Mouse (Mus musculus) spleen, adult 12 weeks (tissue): Measurements from ENCODE around the gene Ptprm.

Experiments used
- DNase-seq: peaks from one replicate; pipeline ENCODE4 v3.0.0; 2022; ENCODE audit warnings: low spot score

Gene Ptprm

GRCm38 (mm10) chr17:66981649-66982048 is 372.6 kb downstream of the Ptprm start:
- DNase-seq, result no peak

GRCm38 (mm10) chr17:66979971-66980370 is 374.3 kb downstream of the Ptprm start:
- DNase-seq, result no peak

- no peak for DNase-seq
Measured at GRCm38 (mm10) chr17:66976490-66976889, 377.8 kb downstream of the Ptprm start.

DNA sequence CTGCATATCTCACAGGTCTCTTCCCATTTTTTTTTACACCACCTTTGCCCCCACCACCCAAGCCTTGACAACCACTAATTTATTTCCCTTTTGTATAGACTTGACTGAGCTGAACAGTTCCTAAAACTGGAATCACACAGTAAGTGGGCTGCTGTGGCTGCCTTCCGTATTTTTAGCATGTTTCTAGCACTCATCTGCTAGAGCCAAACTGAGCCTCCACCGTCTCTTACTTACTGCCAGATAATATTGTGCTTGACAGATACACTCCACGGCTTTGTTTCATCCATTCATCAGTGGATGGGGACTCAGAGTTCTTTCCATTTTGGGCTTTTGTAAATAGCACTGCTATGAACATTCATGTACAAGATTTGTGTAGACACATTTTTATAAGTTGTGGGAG is 381.3 kb downstream of the Ptprm start:
- no peak for DNase-seq

GRCm38 (mm10) chr17:66960986-66961385 is 393.3 kb downstream of the Ptprm start:
- no peak for DNase-seq

DNA sequence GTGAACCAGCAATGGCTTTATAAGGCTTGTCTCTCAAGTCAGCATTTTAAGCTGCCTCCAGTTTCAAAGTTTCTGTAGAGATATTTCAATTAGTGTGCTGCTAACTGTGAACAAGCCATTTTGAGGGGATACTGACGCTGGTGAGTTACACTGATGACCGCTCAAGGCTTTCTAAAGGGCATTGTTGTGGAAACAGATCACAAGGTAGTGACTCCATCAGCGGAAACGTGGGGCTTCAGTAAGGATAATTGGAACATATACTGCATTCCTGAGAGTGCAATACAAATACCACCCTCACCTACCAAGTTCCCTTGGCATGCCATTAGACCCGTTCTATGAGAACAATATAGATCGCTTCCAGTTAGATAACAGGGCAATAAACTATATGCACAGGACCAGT is 393.7 kb downstream of the Ptprm start:
- no peak for DNase-seq

GRCm38 (mm10) chr17:66959815-66960214 is 394.4 kb downstream of the Ptprm start:
- no peak for DNase-seq

GRCm38 (mm10) chr17:66958766-66959165 is 395.5 kb downstream of the Ptprm start:
- no peak for DNase-seq

DNA sequence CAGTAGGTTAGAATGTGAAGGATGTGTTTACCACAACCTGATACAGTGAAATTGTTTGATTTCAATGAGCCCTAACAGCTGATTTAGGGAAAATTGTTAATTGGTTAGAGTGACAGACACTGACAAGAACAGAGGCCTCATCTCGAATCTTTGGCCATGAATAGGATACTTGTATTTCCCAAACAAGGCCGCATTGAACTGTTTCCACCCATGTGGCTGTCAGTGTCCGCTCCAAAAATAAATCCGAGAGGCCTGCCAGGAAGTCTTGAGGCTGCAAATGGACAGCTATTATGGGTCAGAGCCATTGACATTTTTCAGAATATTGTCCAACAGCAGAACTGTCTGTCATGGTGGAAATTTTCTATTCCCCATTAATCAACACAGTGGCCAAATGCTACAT is 409.8 kb downstream of the Ptprm start:
- no peak for DNase-seq

- no peak for DNase-seq
Measured at GRCm38 (mm10) chr17:66943539-66943938, 410.7 kb downstream of the Ptprm start.

- no peak for DNase-seq
Measured at GRCm38 (mm10) chr17:66925611-66926010, 428.6 kb downstream of the Ptprm start.

DNA sequence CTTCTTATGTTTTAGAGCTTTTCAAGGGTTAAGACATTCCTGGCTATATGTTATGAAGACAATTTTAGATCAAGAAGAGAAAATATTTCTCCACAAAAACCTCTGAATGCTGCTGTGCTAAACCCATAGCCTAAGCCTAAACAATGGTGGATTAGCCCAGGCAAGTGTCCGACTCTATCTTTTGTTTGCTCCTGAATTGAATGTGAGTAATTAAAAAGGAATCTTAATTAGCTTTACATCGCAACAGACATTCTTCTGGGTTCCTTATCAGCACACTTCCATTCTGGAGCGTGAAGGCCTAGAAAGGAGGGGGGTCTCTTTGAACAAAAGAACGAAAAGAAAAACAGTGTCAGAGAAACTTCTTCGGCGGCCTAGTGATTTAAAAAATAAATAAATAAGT is 439.6 kb downstream of the Ptprm start:
- no peak for DNase-seq

DNA sequence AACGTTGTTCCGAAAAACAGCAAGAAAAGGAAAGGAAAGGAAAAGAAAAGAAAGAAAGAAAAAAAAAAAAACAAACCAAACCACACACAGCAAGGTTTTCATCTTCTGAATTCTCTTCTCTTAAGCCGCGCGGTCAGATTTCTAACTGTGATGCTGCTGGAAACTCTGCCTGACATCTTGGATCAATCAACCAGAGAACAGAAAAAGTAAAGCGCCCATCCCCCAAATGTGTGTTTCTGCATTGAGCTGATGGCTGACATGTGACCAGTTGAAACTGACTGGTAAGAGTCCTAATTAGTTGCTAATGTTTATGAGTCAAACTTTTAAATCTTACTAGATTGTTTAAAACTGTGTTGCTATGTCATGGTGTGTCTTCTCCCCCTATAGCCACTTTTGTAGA is 441.7 kb downstream of the Ptprm start:
- DNase-seq, result no peak

DNA sequence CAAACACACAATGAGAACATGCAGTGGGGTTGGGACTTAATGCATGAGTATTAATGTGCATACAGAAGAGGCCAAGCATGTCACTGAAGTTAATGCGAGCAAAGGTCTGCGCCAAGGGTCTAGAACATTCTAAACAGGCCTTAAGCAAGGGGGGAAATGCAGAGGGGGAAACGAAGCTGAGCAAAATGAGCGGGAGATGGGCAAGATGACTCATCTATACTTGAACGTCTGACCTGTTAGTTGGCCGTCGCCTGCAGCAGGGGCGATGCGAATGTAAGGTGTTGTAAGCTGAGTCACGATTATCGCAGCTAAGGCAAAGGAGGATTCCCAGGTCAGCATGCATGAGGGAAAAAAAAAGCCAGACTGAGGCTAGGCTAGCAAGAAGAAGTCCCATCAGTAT is 442.1 kb downstream of the Ptprm start:
- no peak for DNase-seq

- DNase-seq, result no peak
Measured at GRCm38 (mm10) chr17:66909901-66910300, 444.4 kb downstream of the Ptprm start.

GRCm38 (mm10) chr17:66908921-66909320 is 445.3 kb downstream of the Ptprm start:
- no peak for DNase-seq

DNA sequence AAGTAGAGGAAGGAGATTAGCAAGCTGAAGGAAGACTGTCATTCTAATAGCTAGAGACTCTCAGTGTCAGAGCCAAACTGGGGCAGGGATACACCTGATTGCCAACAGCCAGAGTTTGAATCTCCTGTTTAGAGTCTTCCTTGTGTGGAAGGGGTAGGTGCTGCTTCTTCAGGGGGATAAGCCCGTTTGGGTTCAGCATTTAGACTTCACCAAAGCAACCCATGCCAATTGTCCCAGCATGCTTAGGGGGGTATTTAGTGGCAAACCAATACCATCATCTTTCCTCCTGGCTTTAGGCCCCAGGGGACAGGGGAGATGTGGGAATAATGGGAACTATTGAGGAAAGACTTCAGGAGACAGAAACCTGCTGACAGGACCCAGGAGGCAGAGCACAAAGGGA is 460.1 kb downstream of the Ptprm start:
- DNase-seq, result no peak

DNA sequence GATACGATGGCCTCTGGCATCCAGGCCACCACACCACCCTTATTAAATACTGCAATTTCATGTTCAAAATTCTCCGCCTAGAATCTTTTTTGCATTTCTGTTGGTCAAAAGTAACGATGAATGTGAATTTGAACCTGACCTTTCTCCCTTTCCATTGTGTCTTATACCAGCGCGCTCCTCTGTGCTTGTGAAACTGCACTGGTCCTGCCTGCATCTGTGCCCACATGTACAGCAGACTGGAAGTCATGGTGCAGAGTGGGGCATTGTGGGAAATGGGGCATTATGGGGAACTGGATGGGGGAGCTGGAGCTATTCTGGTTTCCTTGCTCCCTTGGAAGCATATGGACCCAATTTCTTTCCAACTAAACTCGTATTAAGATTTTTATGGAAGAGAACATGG is 462.3 kb downstream of the Ptprm start:
- DNase-seq, result no peak

- no peak for DNase-seq
Measured at GRCm38 (mm10) chr17:66891067-66891862, 463.0 kb downstream of the Ptprm start.

DNA sequence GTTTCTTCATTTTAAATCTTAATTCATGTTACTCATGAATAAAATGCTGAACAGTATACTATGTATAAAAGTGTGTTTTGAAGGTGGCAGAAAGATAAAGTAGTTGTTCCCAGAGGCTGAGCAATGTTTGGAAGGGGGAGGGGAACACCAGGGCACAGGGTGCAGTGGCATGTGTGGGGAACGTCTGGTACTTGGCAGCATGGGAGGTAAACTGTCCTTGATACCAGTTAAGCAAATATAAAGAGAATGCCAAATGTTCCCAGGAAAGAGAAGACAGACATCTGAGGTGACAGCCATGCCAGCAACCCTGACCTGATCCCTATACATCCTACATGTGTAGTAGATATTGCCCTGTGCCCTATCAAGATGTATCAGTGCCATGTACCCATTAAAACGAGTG is 472.0 kb downstream of the Ptprm start:
- DNase-seq, result no peak

GRCm38 (mm10) chr17:66880969-66881701 is 473.1 kb downstream of the Ptprm start:
- no peak for DNase-seq

DNA sequence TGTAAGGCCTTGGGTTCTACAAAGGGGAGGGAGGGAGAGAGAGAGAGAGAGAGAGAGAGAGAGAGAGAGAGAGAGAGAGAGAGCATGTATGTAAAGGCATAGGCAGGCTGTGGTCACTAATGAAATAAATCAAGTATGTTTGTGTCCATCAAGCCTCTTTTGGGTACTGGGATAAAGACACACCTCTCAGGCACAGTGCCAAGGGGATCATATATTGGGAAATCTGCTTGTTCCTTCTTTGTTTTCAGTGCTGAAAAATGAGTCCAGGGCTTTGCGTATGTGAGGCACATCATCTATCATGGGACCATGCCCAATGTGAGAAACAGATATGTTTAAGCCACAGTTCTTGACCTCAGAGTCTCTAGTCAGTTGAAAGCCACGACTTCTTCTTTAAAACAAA is 475.1 kb downstream of the Ptprm start:
- no peak for DNase-seq

- DNase-seq, result no peak
Measured at GRCm38 (mm10) chr17:66877582-66877981, 476.7 kb downstream of the Ptprm start.

DNA sequence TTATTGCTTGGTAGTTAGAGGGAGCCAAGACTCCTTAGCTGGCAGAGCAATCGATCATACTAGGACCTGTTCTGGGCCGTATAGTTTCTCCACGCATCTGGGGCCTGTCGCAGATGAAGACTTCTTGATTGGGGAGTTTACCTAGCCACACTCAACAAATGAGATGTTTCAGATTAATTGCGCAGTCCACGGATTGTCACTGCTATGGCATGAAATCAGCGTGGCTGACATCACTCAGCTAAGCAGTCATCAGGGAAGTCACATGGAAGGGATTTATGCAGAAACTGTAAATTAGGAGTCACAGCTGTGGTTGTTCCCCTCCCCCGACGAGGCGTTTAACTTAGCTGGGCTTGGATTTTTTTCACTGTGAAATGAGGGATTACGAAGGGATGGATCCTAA is 479.4 kb downstream of the Ptprm start:
- no peak for DNase-seq
